Mouse (Mus musculus) left cerebral cortex, adult 6 months (tissue): ENCODE data around the gene Cd3e. TPM values are rescaled to one million over a fixed set of nuclear protein-coding genes. Genes with fewer than 3 reads are reported as not detected.

Source experiments
- long read RNA-seq, 2 experiments: library from polyadenylated mRNA; unstranded; transcript quantifications; one replicate each; pipeline ENCODE4 v2.0.0; 2019 to 2020
- polyA plus RNA-seq: library from polyadenylated mRNA; unstranded; fragments of <200 nt; fragmentation: Nextera tagmentation; gene quantifications from 2 replicates; pipeline ENCODE4 v1.2.3, GENCODE M21; 2021

Cd3e gene
- 0.06 TPM in 1 of 2 replicates, not detected in the other for polyA plus RNA-seq
- long read RNA-seq, experiment 1: 0 reads
- long read RNA-seq, experiment 2, partial matches to known transcripts: 0 of 1 reads
- long read RNA-seq, experiment 2, other reads (novel, unspliced or antisense): 1 of 1 reads

GRCm38 (mm10) chr9:45009180-45010078 lies at the start of gene Cd3e:
Cd3e (minus strand) TSS chr9:45009627.

GRCm38 (mm10) chr9:45055082-45055713 lies 45.8 kb upstream of the Cd3e start, which contains the start of gene Mpzl3:
Mpzl3 (plus strand) TSS chr9:45055186.

DNA sequence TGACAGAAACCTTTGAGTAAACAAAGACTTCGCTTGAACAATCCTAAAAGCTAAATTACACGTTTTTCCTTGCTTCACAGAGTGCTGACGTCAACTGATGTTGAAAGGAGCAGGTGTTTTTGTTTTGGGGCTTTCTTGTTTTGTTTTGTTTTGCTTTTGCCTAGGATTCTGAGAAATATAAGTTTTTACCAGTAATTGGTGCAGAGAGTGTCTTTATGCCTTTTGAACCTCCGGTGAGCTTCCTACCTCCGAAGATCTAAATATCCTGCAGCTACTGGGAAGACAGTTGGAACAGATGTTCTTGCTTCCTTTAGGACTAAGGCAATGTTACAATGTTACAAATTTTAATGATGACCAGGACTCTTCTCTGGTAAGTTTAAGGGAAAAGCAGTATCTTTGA lies 30.1 kb upstream of the Cd3e start, which contains the start of gene Mpzl2:
Mpzl2 (plus strand) TSS at position 301 of the 400 bp plus-strand sequence.

DNA sequence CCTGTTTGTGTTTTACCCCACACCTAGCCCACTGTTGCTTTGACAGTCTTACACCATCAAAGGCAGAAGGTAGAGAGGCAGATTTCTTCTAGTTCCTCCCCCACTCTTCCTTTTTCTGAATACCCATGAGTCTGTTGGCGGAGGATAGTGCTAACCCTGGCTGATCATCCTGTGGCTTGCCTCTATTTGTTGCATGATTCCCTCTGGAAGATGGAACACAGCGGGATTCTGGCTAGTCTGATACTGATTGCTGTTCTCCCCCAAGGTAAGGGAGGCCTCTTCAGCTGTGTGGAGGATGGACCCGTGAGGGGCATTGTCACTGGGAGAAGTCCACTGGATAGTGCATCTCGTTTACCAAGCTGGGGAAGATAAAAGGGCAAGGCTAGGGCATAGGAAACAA lies 27.8 kb downstream of the Cd3e start, which contains the start of gene Cd3d:
Cd3d (plus strand) TSS at position 111 of the 400 bp plus-strand sequence.

GRCm38 (mm10) chr9:44980242-44980641 lies 29.2 kb downstream of the Cd3e start, which contains the start of gene Cd3g:
Cd3g (minus strand) TSS chr9:44980431.

GRCm38 (mm10) chr9:44965126-44965832 lies 44.1 kb downstream of the Cd3e start, which contains the start of gene Ube4a:
Ube4a (minus strand) TSS chr9:44965600.

Other genes with a start within 250 kb of the Cd3e start
- 34.9 and 42.3 TPM in 2 replicates for gene Arcn1, start 241.8 kb downstream of the Cd3e start, polyA plus RNA-seq
- gene Ift46, start 241.7 kb downstream of the Cd3e start, polyA plus RNA-seq: 60.3 and 65.9 TPM in 2 replicates
- 58.9 and 64.0 TPM in 2 replicates for gene Tmem25, start 210.3 kb downstream of the Cd3e start, polyA plus RNA-seq
- not detected in 2 replicates for gene Ttc36, start 206.6 kb downstream of the Cd3e start, polyA plus RNA-seq
- 5.1 and 6.0 TPM in 2 replicates for gene Kmt2a, start 128.3 kb downstream of the Cd3e start, polyA plus RNA-seq
- 1,488 and 1,660 TPM in 2 replicates for gene Atp5l, start 88.9 kb downstream of the Cd3e start, polyA plus RNA-seq
- 25.5 and 41.4 TPM in 2 replicates for gene Ube4a, start 44.0 kb downstream of the Cd3e start, polyA plus RNA-seq
- gene Cd3g, start 29.2 kb downstream of the Cd3e start, polyA plus RNA-seq: not detected in 2 replicates
- 0.06 TPM in 1 of 2 replicates, not detected in the other for gene Cd3d, start 27.8 kb downstream of the Cd3e start, polyA plus RNA-seq
- 0.72 and 1.3 TPM in 2 replicates for gene Mpzl2, start 30.2 kb upstream of the Cd3e start, polyA plus RNA-seq
- 1.1 and 1.4 TPM in 2 replicates for gene Mpzl3, start 45.6 kb upstream of the Cd3e start, polyA plus RNA-seq
- gene Jaml, start 69.6 kb upstream of the Cd3e start, polyA plus RNA-seq: 0.54 and 1.0 TPM in 2 replicates
- gene Scn2b, start 108.2 kb upstream of the Cd3e start, polyA plus RNA-seq: 258 and 466 TPM in 2 replicates
- gene Scn4b, start 128.8 kb upstream of the Cd3e start, polyA plus RNA-seq: 24.4 and 33.1 TPM in 2 replicates
- gene BC049352, start 172.4 kb upstream of the Cd3e start, polyA plus RNA-seq: 1.3 and 1.4 TPM in 2 replicates
- 0.10 TPM in 1 of 2 replicates, not detected in the other for gene Tmprss4, start 194.5 kb upstream of the Cd3e start, polyA plus RNA-seq